Mouse (Mus musculus) large intestine, adult 2 months (tissue): ENCODE results near the gene Stk17b. TPM values are rescaled to one million over a fixed set of nuclear protein-coding genes. Genes with fewer than 3 reads are reported as not detected.
"Not testable (repeated sequence)": the region's sequence is repeated elsewhere in the genome, so short reads cannot be mapped to it uniquely, and the experiment has no call there.

Experiments used
- DNase-seq: peaks from one replicate; pipeline ENCODE4 v3.0.0-alpha.2; 2012; ENCODE audit warnings: low read depth, low spot score
- WGBS: fragments of 180-500 bp; shearing (Covaris S2); methylation state at CpG from one replicate; pipeline ENCODE4 v1.1.7; 2018; 5-methylcytosine and 5-hydroxymethylcytosine counted together
- polyA plus RNA-seq: library from polyadenylated mRNA; depleted of rRNA; stranded (reverse); fragments of >200 nt; gene quantifications from 2 replicates; pipeline ENCODE4 v1.2.3, GENCODE M21; 2012

Stk17b gene
- polyA plus RNA-seq, 1 experiment = 14.5 TPM

DNA sequence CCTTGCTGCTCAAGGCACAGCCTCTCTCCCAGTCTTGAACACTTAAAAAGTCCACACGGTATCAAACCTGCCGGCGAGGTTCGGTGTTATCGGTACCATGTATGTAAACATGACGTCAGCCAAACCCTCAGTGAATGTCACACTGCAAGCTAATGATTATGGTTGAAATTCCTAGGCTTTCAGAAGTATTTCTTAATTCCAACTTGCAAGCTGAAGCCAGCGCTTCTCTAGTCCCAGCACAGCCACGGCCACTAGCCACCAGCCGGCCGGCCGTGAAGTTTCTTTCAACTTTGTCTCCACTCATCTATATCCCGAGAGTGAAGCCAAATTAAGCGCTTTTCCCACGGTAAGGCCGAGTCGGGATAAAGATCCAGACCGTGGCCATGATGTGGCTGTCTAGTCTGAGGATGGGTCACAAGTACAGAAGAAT, 718 bp downstream of the Stk17b start:
- WGBS = under 1% methylated on average over 17 of the region's 17 CpGs
- peak; percentile 38 for DNase-seq

- no peak for DNase-seq
- WGBS = 63% methylated on average over 1 of the region's 1 CpGs
These were observed 2.1 kb downstream of the Stk17b start for GRCm38 (mm10) chr1:53782956-53783355.

GRCm38 (mm10) chr1:53782079-53782478, 2.9 kb downstream of the Stk17b start:
- DNase-seq = no peak
- 75% methylated on average over 3 of the region's 3 CpGs for WGBS

- no peak for DNase-seq
- 83% methylated on average over 1 of the region's 1 CpGs for WGBS
These were observed 3.7 kb downstream of the Stk17b start for GRCm38 (mm10) chr1:53781311-53781710.

GRCm38 (mm10) chr1:53776176-53776905, 8.7 kb downstream of the Stk17b start:
- DNase-seq = no peak

DNA sequence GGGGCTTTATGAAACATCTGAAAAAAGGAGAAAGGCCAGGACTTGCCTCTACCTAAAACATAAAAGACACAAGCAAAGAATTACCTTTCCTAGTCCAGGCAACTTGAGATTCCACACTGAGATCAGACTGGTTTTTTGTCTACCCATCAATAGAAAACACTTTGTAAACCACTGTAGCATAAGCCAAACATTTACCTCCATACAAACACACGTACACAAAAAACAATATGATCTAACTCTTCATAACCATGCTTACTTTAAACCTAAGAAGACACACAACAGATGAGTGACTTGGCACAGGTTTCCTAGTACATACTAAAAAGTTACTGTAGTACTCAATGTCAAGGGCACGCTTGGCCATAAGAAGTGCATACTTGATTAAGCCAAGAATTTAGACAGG, 9.5 kb downstream of the Stk17b start:
- no peak for DNase-seq
- WGBS = 88% methylated on average over 2 of the region's 2 CpGs

More at GRCm38 (mm10) chr1:53776176-53776905, 8.7 kb downstream of the Stk17b start:
- WGBS = 90% methylated on average over 7 of the region's 7 CpGs

GRCm38 (mm10) chr1:53775036-53775435, 10.0 kb downstream of the Stk17b start:
- DNase-seq = no peak
- 83% methylated on average over 6 of the region's 6 CpGs for WGBS

DNA sequence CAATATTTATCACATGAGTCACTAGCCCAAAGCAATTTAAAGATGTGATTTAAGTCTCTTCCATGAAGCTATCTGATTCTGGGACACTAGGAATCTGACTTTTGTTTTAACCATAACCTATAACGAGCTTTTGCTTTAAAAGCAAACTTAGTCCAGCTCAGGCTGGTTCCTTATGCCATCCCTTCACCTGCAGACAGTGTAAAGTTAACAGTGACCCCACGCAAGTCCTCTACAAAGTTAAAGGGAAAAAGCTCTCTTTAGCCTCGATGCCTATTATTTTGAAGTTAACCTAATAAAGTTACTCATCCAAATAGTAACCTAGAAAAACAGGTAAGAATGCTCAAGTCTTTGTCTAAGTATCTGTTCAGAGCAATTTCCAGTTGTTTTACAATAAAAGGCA, 10.5 kb downstream of the Stk17b start:
- no peak for DNase-seq
- 79% methylated on average over 3 of the region's 3 CpGs for WGBS

DNA sequence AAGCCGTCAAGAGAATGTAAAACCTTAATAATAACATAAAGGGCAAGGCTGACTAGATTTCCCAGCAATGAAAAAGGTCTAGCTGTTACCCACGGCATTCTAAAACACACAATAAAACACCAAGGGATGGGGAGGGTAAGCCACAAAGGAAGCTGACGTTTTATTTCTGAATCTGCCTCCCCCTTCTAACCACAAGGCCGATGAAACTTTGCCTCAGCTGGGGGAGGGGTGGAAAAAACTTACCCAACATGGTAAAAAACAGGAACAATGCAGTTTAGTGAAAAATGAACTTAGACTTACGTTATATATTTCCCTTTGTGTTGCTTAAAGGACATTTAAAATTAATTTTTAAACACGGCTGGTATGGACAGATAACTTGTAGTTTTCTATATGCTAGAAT, 11.0 kb downstream of the Stk17b start:
- WGBS = 59% methylated on average over 6 of the region's 6 CpGs
- no peak for DNase-seq

- 89% methylated on average over 3 of the region's 3 CpGs for WGBS
- no peak for DNase-seq
These were observed 12.1 kb downstream of the Stk17b start for GRCm38 (mm10) chr1:53772967-53773366.

- 90% methylated on average over 6 of the region's 6 CpGs for WGBS
- DNase-seq = no peak
These were observed 13.5 kb downstream of the Stk17b start for GRCm38 (mm10) chr1:53771476-53771875.

- WGBS = 24% methylated on average over 2 of the region's 2 CpGs
- DNase-seq = no peak
These were observed 18.9 kb downstream of the Stk17b start for GRCm38 (mm10) chr1:53766112-53766511.

- WGBS = 66% methylated on average over 4 of the region's 4 CpGs
- no peak for DNase-seq
These were observed 27.7 kb downstream of the Stk17b start for GRCm38 (mm10) chr1:53757316-53757715.

DNA sequence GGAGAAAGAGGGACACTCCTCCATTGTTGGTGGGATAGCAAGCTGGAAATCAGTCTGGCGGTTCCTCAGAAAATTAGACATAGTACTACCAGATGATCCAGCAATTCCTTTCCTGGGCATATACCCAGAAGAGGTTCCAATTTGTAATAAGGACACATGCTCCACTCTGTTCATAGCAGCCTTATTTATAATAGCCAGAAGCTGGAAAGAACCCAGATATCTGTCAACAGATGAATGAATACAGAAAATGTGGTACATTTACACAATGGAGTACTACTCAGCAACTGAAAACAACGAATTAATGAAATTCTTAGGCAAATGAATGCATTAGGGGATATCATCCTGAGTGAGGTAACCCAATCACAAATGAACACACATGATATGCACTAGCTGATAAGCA, 31.5 kb downstream of the Stk17b start:
- DNase-seq = not testable (repeated sequence)
- WGBS = 94% methylated on average over 2 of the region's 2 CpGs

DNA sequence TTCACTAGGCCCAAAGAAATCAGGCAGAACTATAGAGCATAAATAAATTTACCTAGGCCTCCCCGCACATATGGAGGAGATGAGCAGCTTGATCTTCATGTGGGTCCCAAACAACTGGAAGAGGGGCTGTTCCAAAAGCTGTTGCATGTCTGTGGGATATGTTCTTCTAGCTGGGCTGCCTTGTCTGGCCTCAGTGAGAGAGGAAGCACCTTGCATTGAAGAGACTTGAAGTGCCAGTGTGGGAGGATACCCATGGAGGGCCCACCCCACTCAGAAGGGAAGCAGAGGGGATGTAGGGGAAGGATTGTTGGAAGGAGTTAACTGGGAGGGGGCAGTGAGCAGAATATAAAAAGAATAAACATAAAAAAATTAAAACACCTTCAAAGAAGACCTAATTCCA, 33.9 kb downstream of the Stk17b start:
- no peak for DNase-seq
- 97% methylated on average over 1 of the region's 1 CpGs for WGBS

- 88% methylated on average over 7 of the region's 7 CpGs for WGBS
These were observed 34.3 kb downstream of the Stk17b start for GRCm38 (mm10) chr1:53750697-53751096.

GRCm38 (mm10) chr1:53749881-53750385, 35.1 kb downstream of the Stk17b start:
- WGBS = 84% methylated on average over 1 of the region's 1 CpGs
- DNase-seq = not testable (repeated sequence)

More at GRCm38 (mm10) chr1:53750697-53751096, 34.3 kb downstream of the Stk17b start:
- not testable (repeated sequence) for DNase-seq

DNA sequence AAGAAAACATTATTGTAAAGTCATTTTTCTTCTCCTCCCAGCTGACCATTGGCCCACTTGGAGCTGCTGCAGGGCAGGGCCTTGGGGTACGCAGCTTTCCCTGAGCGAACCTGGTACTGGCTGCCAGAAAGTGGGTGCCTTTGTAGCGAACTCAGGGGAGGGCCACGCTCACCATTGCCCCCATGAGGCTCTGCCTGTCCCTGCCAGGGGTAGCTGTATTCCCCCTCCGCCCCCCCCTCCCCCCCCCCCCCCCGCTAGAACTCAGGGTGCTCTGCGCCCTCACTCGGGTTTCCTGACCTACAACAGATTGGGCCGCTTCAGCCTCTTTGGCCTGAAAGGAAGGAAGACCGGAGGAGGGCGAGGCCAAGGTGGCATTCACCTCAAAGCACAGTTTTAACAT, 36.5 kb downstream of the Stk17b start:
- no peak for DNase-seq
- 52% methylated on average over 11 of the region's 11 CpGs for WGBS

GRCm38 (mm10) chr1:53746001-53746400, 39.0 kb downstream of the Stk17b start:
- DNase-seq = no peak
- WGBS = 73% methylated on average over 5 of the region's 5 CpGs

DNA sequence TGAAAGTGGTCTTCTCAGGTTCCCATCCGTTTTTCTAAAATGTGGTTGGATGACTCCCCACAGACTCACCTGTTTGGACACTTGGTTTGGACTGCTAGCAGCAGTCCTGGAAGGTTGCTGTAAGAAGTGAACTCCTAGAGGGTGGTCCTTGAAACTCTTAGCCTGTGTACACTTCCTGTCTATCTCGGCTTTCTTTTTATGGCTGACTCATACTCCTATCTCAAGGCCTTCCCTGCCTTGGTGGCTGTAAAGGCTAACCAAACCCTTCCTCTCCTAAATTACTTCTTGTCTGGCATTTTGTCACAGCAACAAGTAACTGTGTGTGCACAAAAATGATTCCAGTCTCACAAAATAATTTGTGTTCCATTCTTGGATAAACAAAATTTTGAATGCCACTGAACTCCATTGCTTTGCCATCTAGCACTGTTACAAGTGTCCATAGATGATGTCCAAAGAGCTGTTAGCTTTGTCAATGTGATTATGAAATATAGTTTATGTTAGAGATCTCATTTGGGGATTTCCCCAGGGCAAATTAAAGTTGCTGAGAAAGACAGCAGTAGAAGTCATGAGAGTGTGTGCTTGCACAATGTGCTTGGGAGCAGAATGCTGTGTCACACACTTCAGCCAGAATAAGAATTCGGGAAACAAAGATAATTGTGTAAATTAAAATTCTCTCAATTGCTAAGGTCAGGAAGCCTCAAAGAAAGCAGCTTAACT, 43.1 kb downstream of the Stk17b start:
- no peak for DNase-seq
- 63% methylated on average over 3 of the region's 3 CpGs for WGBS
